In genomic region chr14:6107500-6107899, GRCm38 (mm10) we compare ENCODE assay signal across 9 mouse cellular contexts. TPM values are rescaled to one million over a fixed set of nuclear protein-coding genes. Genes with fewer than 3 reads are reported as not detected.
A peak's percentile ranks its signal among the peaks of the same experiment; 100 is the strongest.
DNase-seq lines count a peak whose midpoint lies in the region; ATAC-seq lines count a peak whose summit lies in the region.
"Not testable (repeated sequence)": the region's sequence is repeated elsewhere in the genome, so short reads cannot be mapped to it uniquely, and the experiment has no call there.
"Had no signal": no experiment of that assay in that cellular context is flagged by ENCODE, and none has a peak within 500 bp of the region (broad histone marks: within the 10 kb centered on the region; RNA-seq: fewer than 3 reads in every experiment).

No protein-coding gene starts in this region.

- peak overlapping the region; percentile 32; the same call in 1 of the 2 replicates for H3K4me3 ChIP-seq in forebrain, embryonic 14.5 days (ENCODE audit: low read depth, low read length)
- peak overlapping the region; percentile 47 for H3K4me3 ChIP-seq in heart, embryonic 16.5 days (ENCODE audit: low read length)
- peak overlapping the region; percentile 37; the same call in 1 of the 2 replicates for H3K4me3 ChIP-seq in intestine, embryonic 16.5 days (ENCODE audit: low read length)
- H3K4me3 ChIP-seq in limb, embryonic 15.5 days: peak overlapping the region; percentile 39
- peak overlapping the region; percentile 33 for H3K4me3 ChIP-seq in midbrain, embryonic 14.5 days (replicated peaks; ENCODE audit: low read depth, low read length)
- peak overlapping the region; percentile 36 for H3K4me3 ChIP-seq in stomach, embryonic 15.5 days (replicated peaks)

- H3K4me1 ChIP-seq in forebrain, embryonic 14.5 days (ENCODE audit: control insufficient read depth, insufficient read depth, low read length); heart, embryonic 16.5 days (ENCODE audit: control insufficient read depth, insufficient read depth, low read length); intestine, embryonic 16.5 days (ENCODE audit: control insufficient read depth, insufficient read depth, low read length); limb, embryonic 15.5 days; midbrain, embryonic 14.5 days (ENCODE audit: control insufficient read depth, insufficient read depth, low read length); stomach, embryonic 15.5 days: not testable (repeated sequence)

- peak overlapping the region; percentile 43 for H3K4me2 ChIP-seq in forebrain, embryonic 14.5 days (ENCODE audit: low read length)
- peak overlapping the region; percentile 57 for H3K4me2 ChIP-seq in heart, embryonic 16.5 days (ENCODE audit: low read depth, low read length)
- H3K4me2 ChIP-seq in intestine, embryonic 16.5 days (ENCODE audit: low read depth, low read length): peak overlapping the region; percentile 46
- peak overlapping the region; percentile 47 for H3K4me2 ChIP-seq in limb, embryonic 15.5 days
- H3K4me2 ChIP-seq in midbrain, embryonic 14.5 days (ENCODE audit: low read length): peak overlapping the region; percentile 50
- peak overlapping the region; percentile 47 for H3K4me2 ChIP-seq in stomach, embryonic 15.5 days

- not testable (repeated sequence) for H3K9ac ChIP-seq in forebrain, embryonic 14.5 days (ENCODE audit: low read length); heart, embryonic 16.5 days (ENCODE audit: low read length); intestine, embryonic 16.5 days (ENCODE audit: low read depth, low read length); limb, embryonic 15.5 days; midbrain, embryonic 14.5 days (replicated peaks; ENCODE audit: low read length); stomach, embryonic 15.5 days

- H3K27ac ChIP-seq in forebrain, embryonic 14.5 days (ENCODE audit: low read depth, low read length); heart, embryonic 16.5 days (ENCODE audit: low read length); intestine, embryonic 16.5 days (ENCODE audit: low read length); limb, embryonic 15.5 days; midbrain, embryonic 14.5 days (replicated peaks; ENCODE audit: low read depth, low read length); stomach, embryonic 15.5 days: not testable (repeated sequence)

- not testable (repeated sequence) for H3K27me3 ChIP-seq in forebrain, embryonic 14.5 days (replicated peaks; ENCODE audit: control insufficient read depth, insufficient read depth, low read length); heart, embryonic 16.5 days (ENCODE audit: control insufficient read depth, insufficient read depth, low read length); intestine, embryonic 16.5 days (replicated peaks; ENCODE audit: control insufficient read depth, insufficient read depth, low read length); limb, embryonic 15.5 days; midbrain, embryonic 14.5 days (ENCODE audit: control insufficient read depth, insufficient read depth, low read length); stomach, embryonic 15.5 days (replicated peaks)

- not testable (repeated sequence) for ATAC-seq in forebrain, embryonic 14.5 days; heart, embryonic 16.5 days (replicated peaks; ENCODE audit: extremely low read depth, insufficient read depth, low FRiP score); intestine, embryonic 16.5 days; limb, embryonic 15.5 days (ENCODE audit: insufficient number of reproducible peaks, low FRiP score, low TSS enrichment, low read depth); midbrain, embryonic 14.5 days (ENCODE audit: low FRiP score, low TSS enrichment); stomach, embryonic 15.5 days (ENCODE audit: insufficient read depth, low FRiP score, low read depth)

- H3K36me3 ChIP-seq in forebrain, embryonic 14.5 days (ENCODE audit: control insufficient read depth, insufficient read depth, low read length); heart, embryonic 16.5 days (ENCODE audit: control insufficient read depth, insufficient read depth); intestine, embryonic 16.5 days (ENCODE audit: control insufficient read depth, insufficient read depth, low read length); limb, embryonic 15.5 days; midbrain, embryonic 14.5 days (ENCODE audit: control insufficient read depth, insufficient read depth, low read length); stomach, embryonic 15.5 days: not testable (repeated sequence)

- DNase-seq in Muller cell, postnatal 12 days (ENCODE audit: inconsistent ontology term): peak; percentile 0
- DNase-seq in embryo, embryonic 11 days: peak; percentile 10
- peak; percentile 17 for DNase-seq in forebrain, embryonic 14.5 days (ENCODE audit: low spot score)
- DNase-seq in midbrain, embryonic 14.5 days: peak; percentile 26

- 5% methylated on average over 8 of the region's 9 CpGs for WGBS in forebrain, embryonic 14.5 days
- WGBS in heart, embryonic 16.5 days: 11% methylated on average over 8 of the region's 9 CpGs
- WGBS in intestine, embryonic 16.5 days: 12% methylated on average over 8 of the region's 9 CpGs
- WGBS in limb, embryonic 15.5 days: 3% methylated on average over 9 of the region's 9 CpGs
- WGBS in midbrain, embryonic 14.5 days: 11% methylated on average over 8 of the region's 9 CpGs
- WGBS in stomach, embryonic 15.5 days: 5% methylated on average over 9 of the region's 9 CpGs

- H3K9me3 ChIP-seq in forebrain, embryonic 14.5 days (replicated peaks; ENCODE audit: control insufficient read depth, low read length); heart, embryonic 16.5 days (replicated peaks; ENCODE audit: control insufficient read depth, low read length); intestine, embryonic 16.5 days (ENCODE audit: control insufficient read depth, low read length); limb, embryonic 15.5 days; midbrain, embryonic 14.5 days (ENCODE audit: control insufficient read depth, low read length); stomach, embryonic 15.5 days: not testable (repeated sequence)

RNA-seq across cellular contexts. Expression of gene Gm3468, which starts 1.0 kb away (rescaled TPM):
- 2.6 and 3.2 TPM in 2 replicates for polyA plus RNA-seq in forebrain, embryonic 14.5 days (2014; fragmentation: Nextera tagmentation; extraction: Ambion mirVana)
- 2.0 and 2.7 TPM in 2 replicates for polyA plus RNA-seq in heart, embryonic 16.5 days (2015; fragmentation: Nextera tagmentation; extraction: Ambion mirVana)
- polyA plus RNA-seq in intestine, embryonic 16.5 days (2015; fragmentation: Nextera tagmentation; extraction: Ambion mirVana): 0.78 and 1.4 TPM in 2 replicates
- 1.3 and 1.4 TPM in 2 replicates for polyA plus RNA-seq in limb, embryonic 15.5 days (2015; fragmentation: Nextera tagmentation; extraction: Ambion mirVana)
- 5.6 and 6.3 TPM in 2 replicates for polyA plus RNA-seq in midbrain, embryonic 14.5 days (2014; fragmentation: Nextera tagmentation; extraction: Ambion mirVana)
- polyA plus RNA-seq in stomach, embryonic 15.5 days (2015; fragmentation: Nextera tagmentation; extraction: Ambion mirVana): 1.6 and 1.9 TPM in 2 replicates

RNA-seq across cellular contexts. Expression of gene Gm8206, which starts 13.8 kb away (rescaled TPM):
- 2.7 and 4.0 TPM in 2 replicates for polyA plus RNA-seq in forebrain, embryonic 14.5 days (2014; fragmentation: Nextera tagmentation; extraction: Ambion mirVana)
- polyA plus RNA-seq in heart, embryonic 16.5 days (2015; fragmentation: Nextera tagmentation; extraction: Ambion mirVana): 0.43 and 0.60 TPM in 2 replicates
- polyA plus RNA-seq in intestine, embryonic 16.5 days (2015; fragmentation: Nextera tagmentation; extraction: Ambion mirVana): 0.37 and 0.71 TPM in 2 replicates
- 1.7 and 1.9 TPM in 2 replicates for polyA plus RNA-seq in limb, embryonic 15.5 days (2015; fragmentation: Nextera tagmentation; extraction: Ambion mirVana)
- 7.0 and 7.1 TPM in 2 replicates for polyA plus RNA-seq in midbrain, embryonic 14.5 days (2014; fragmentation: Nextera tagmentation; extraction: Ambion mirVana)
- polyA plus RNA-seq in stomach, embryonic 15.5 days (2015; fragmentation: Nextera tagmentation; extraction: Ambion mirVana): 1.2 and 1.5 TPM in 2 replicates

RNA-seq across cellular contexts. Expression of gene Gm3476, which starts 18.1 kb away (rescaled TPM):
- polyA plus RNA-seq in forebrain, embryonic 14.5 days (2014; fragmentation: Nextera tagmentation; extraction: Ambion mirVana): not detected in 2 replicates
- not detected in 2 replicates for polyA plus RNA-seq in heart, embryonic 16.5 days (2015; fragmentation: Nextera tagmentation; extraction: Ambion mirVana)
- polyA plus RNA-seq in intestine, embryonic 16.5 days (2015; fragmentation: Nextera tagmentation; extraction: Ambion mirVana): not detected in 2 replicates
- polyA plus RNA-seq in limb, embryonic 15.5 days (2015; fragmentation: Nextera tagmentation; extraction: Ambion mirVana): not detected in 2 replicates
- not detected in 2 replicates for polyA plus RNA-seq in midbrain, embryonic 14.5 days (2014; fragmentation: Nextera tagmentation; extraction: Ambion mirVana)
- not detected in 2 replicates for polyA plus RNA-seq in stomach, embryonic 15.5 days (2015; fragmentation: Nextera tagmentation; extraction: Ambion mirVana)
- polyA plus RNA-seq: CD4-positive, CD25-positive, alpha-beta regulatory T cell, adult 4 months had no signal

RNA-seq across cellular contexts. Expression of gene Gm6337, which starts 49.4 kb away (rescaled TPM):
- not detected in 2 replicates for polyA plus RNA-seq in forebrain, embryonic 14.5 days (2014; fragmentation: Nextera tagmentation; extraction: Ambion mirVana)
- polyA plus RNA-seq in heart, embryonic 16.5 days (2015; fragmentation: Nextera tagmentation; extraction: Ambion mirVana): not detected in 2 replicates
- polyA plus RNA-seq in intestine, embryonic 16.5 days (2015; fragmentation: Nextera tagmentation; extraction: Ambion mirVana): not detected in 2 replicates
- polyA plus RNA-seq in limb, embryonic 15.5 days (2015; fragmentation: Nextera tagmentation; extraction: Ambion mirVana): not detected in 2 replicates
- not detected in 2 replicates for polyA plus RNA-seq in midbrain, embryonic 14.5 days (2014; fragmentation: Nextera tagmentation; extraction: Ambion mirVana)
- not detected in 2 replicates for polyA plus RNA-seq in stomach, embryonic 15.5 days (2015; fragmentation: Nextera tagmentation; extraction: Ambion mirVana)
- polyA plus RNA-seq: CD4-positive, CD25-positive, alpha-beta regulatory T cell, adult 4 months had no signal
